Mouse (Mus musculus) T-helper 17 cell (primary cell): ENCODE results near the gene Eftud2.

Source experiments
- in situ Hi-C, 2 experiments: fragments of 300-600 bp; cut with MboI, MseI; formaldehyde crosslinking; loops; 1 replicate in 1 of 2; 2 replicates in 1 of 2; pipeline ENCODE4 v1.15.1; 2025; ENCODE audit warnings: high pct_unique_total_duplicates in 2 of 2

Gene Eftud2

DNA sequence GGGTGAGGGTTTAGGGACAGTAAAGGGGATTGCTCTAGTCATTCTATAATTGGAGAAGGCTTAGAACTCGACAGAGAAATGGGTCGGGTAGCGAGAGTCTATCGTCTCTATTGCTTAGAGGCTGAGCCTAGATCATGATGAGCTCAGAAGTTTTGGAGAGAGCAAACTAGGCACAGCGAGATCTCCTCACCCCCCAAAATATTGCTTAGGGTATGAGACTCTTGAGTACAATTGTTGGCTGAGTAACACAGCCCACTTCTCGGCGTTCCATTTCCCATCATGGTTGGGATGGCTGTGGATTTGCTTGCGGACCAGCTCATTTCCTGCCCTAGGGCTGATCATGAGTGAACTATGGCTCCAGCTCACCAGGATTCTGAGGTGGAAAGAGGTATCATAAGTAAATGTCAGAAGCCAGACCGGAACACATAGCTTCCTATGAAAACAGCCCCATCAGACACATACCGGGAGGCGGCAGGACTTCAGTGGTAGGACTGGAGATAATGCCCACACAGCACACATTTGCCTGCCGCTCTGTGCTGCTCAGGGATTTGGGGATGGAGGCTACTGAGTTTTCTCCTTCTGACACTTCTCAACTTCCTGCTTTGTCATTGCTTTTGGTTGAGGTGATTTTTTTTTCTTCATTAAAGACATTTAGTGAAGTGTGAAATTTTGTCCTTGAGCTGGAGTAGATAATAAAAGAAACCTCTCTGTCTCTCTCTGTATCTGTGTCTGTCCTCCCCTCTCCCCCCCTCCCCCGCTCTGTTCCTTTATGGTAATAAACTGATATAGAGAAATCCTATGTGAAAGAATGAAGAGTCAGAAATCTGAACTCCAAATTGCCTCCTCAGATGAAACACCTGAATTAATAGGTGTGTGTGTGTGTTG is 771 bp upstream of the Eftud2 start:
- in situ Hi-C loops = loop anchor here in 1 of 2 experiments (10.0 kb wide), 1 partner anchor 1227 kb away; no protein-coding TSS in a partner anchor

DNA sequence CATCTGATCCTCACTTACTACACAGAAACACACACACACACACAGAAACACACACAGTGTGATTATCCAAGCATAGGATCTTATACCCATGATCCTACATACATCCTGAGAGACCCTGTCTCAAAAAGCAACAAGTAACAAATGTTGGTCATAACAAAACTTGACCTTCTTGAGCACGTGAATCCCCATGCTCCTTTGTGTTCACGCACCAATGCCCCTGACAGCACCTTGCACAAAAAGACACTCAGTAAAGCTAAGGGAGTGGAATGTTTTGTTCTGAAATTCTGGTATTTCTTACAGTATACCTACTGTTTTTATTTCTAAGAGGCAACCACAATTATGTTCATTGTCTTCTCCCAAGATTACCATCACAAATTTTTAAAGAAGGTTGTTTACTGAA is 1.2 kb downstream of the Eftud2 start:
- in situ Hi-C loops = no loop called here

DNA sequence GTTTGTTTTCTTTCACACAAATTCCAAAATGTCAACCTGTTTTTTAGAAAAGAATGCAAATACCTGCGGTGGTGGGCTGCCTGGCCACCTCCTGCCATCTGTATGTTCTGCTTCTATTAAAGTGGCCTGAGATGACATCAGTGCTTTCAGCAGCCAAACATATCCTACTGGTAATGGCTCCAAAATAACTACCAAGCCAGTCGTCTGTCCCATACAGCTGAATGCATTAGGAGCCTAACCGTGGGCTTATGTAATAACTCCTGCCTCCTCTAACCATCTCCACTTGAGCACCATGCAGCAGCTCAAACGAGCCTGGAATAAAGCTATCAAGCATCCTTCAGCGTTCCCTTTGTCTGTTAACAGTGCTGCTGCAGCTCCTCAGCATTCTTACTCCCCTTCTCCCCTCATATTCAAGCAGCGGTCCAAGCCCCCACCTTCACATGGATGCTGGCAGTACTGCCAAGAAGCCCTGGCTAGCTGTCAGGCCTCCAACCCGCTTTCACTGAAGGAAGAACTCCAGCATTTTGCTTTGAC is 5.9 kb downstream of the Eftud2 start:
- in situ Hi-C loops = no loop called here

DNA sequence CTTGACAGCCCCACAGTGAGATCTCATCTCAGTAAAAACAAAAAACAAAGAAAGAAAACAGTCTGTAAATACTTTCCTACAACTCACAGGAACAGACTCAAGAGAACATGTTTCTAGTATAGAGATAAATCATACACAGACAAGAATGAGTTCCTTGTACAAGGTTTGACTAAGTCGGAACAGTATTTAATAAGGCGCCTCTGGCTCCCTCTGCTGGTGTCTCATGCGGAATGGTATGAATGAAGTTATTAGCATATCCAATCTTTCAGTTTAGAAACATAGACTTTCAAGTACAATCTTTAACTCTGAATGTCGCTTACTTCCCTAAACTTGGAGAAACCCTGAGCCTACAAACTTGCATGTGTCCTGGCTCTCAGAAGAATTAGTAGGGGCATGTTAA is 16.5 kb downstream of the Eftud2 start:
- in situ Hi-C loops = no loop called here

DNA sequence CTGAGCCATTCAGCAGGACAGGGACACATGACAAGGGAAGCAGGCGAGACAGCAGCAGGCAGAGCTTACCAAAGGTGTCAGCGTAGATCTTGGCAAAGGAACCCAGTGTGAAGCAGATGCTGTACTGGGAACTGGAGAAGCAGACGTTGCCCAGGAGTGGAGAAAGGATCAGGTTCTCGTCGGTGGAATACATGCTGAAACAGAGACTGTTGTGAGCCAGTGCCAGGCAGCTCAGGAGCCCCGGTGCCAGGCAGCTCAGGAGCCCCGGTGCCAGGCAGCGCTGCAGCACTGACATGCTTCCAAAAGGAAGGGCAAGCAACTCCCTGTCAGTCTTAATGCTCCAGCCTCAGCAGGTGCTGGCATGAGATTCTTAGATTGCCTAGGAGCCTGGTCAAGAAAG is 20.9 kb downstream of the Eftud2 start:
- in situ Hi-C loops = no loop called here

DNA sequence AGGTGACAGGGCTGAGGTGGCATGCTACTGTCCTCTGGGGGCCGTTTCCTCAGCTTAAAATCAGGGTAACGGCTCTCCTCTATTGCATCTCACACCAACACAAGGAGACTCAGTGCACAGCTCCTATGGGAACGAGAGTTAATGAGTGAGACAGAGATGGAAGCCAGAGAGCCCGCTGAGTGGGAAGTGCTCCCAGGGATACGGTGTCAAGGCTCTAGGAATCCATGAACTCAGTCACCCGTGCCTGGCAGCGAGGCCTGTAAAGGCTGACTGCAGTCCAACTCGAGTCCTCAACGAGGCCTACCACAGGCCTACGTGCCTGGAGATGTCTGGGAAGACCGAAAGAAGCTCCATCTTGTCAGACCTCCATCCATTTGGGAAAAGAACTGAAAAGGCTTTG is 21.8 kb downstream of the Eftud2 start:
- in situ Hi-C loops = no loop called here

DNA sequence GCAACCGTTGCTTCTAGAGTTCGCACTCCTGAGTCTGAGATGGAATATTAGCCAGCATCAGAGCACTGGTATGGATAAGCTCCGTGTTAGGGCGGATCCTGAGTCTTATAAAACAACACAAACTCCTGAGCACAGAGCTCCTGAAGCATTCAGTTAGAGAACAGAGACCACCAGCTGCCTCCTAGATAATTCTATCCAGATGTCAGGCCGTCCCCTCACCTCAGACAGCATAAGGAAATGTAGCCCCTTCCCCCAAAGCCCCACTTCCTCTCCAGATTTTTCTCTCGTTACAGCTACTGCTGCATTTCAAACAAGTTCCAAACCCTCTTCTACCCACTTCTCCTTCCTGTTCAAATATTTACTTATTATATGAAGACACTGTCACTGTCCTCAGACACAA is 24.8 kb downstream of the Eftud2 start:
- in situ Hi-C loops = no loop called here

DNA sequence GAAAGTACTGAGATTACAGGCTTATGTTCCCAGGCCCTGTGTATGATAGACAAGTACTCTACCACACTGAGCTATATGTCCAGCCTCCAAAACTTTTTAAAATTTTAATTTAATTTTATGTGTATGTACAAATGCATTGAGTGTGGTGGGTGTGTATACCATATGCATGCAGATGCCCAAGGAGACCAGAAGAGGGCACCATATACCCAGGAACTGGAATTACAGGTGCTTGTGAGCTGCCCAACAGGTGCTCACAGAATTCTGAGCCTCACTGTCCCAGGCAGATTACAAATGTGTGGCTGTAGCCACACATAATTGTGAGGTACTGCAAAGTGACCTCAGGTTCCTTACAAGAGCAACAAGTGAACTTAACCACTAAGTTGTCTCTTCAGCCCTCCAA is 27.0 kb downstream of the Eftud2 start:
- in situ Hi-C loops = loop anchor here in 1 of 2 experiments (5.0 kb wide), 1 partner anchor 76 kb away; no protein-coding TSS in a partner anchor

DNA sequence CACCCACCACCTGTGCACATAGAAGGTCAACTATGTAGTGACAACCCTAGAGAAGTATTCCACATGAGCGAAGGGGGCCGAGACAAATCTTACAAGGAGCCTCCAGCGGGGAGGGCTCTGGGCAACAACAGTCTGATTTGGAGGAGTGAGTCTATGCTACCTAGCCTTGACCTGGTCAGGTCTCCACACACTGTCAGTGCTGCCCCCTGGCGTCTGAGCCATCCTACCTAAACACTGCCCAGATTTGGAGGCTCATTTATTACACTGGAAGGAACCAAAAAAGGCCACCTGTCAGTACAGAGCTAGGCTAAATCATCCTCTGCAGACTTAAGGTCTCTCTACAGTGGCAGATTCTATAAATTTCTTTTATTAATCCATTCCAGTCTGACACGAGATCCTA is 28.9 kb downstream of the Eftud2 start:
- in situ Hi-C loops = loop anchor here in 1 of 2 experiments (5.0 kb wide), 1 partner anchor 75 kb away; no protein-coding TSS in a partner anchor

DNA sequence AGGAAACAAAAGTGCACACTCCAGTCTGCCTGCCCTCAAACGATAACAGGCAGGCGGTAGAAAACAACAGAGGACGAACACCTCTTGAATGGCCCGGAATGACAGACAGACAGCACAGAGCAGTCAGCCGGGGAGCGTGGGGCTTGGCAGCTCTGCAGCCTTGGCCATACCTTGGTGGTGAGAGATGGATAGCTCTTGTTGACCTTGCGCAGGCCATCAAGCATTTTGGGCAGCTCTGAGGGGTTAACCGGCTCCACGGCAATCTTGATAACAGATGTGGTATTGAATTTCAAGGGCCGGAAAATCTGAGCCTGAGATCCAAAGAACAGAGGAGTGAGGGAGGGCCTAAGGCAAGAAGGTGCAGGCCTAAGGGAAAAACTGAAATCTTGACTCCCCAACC is 34.9 kb downstream of the Eftud2 start:
- in situ Hi-C loops = no loop called here

DNA sequence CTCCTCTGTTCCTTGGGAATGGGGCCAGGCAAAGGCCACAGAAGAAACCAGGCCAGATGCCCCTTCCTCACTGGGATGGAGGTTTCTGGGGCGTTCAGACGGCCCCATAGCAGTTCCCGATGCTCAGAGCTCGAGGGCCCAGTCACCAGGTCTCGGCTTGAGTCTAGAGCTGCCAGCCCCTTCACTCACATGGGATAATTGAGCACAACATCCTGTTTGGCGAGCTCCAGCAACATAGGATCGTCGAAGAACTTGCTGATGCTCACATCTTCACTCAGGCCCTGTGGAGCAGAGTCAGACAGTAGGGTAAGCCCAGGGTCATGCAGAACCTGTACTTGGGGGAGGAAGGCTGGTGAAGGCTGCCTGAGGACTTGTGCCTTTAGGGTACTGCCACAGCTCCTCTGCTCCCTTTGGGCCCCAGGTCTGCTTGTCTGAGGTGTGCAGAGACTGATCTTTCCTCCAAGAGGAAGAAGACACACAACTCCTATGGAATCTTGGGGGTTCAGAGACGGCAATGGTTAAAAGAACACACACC is 42.1 kb downstream of the Eftud2 start:
- in situ Hi-C loops = loop anchor here in 1 of 2 experiments (5.0 kb wide), 1 partner anchor 56 kb away; no protein-coding TSS in a partner anchor

DNA sequence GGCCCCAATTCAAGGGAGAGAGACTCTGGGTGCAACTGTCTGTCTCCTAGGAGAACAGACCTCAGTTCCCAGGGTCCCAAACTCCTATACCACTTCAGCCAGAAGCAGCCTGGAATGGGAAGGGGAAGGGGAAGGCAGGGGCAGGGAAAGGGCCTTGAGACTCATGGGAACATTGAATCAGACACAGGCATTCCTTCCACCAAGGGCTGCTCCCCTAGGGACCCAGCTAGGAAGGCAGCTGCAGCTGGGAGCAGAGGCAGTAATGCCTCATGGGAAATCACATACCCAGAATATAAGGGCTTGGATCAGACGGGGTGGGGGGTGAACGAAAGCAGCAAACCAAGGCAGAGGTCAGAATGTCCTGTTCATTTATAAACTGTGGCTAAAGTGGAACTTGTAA is 42.7 kb downstream of the Eftud2 start:
- in situ Hi-C loops = loop anchor here in 1 of 2 experiments (5.0 kb wide), 1 partner anchor 56 kb away; no protein-coding TSS in a partner anchor

DNA sequence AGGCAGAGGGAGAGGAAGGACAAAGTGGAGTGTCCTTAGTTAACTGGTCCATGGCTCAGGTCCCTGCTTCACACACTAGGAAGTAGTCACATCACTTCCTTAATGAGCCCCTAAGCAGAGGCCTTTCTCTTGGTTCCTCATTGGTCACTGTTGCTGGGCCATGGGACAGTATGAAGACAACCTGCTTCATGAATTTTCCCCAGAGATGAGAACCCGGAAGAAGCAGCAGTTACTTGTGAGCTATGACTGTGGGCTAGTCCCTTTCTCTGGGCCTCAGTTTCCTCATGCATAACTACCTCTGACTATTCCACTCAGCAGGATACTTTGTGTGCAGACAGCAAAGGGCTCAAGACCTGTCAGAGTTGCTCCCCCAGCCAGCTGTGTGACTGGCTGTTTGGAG is 43.4 kb downstream of the Eftud2 start:
- in situ Hi-C loops = loop anchor here in 1 of 2 experiments (5.0 kb wide), 1 partner anchor 55 kb away; no protein-coding TSS in a partner anchor

DNA sequence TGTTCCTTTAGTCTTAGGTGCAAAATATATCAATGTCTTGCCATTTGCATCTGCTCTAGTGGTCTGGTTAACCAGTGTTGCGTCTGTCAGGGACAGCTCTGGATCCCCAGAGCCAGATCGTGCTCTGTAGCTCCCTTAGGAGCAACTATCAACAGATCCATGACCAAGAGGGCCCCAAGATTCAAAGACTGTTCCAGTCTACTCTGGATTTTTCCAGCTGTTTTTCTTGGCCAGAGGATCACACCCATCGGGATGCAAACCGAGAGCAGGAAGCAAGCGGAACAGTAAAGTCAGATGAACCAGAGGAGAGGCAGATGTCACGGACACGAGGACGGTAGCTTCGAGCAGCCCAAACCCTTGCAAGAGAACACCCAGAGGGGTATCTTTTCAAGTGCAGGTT is 44.6 kb downstream of the Eftud2 start:
- in situ Hi-C loops = loop anchor here in 1 of 2 experiments (5.0 kb wide), 1 partner anchor 54 kb away; no protein-coding TSS in a partner anchor

DNA sequence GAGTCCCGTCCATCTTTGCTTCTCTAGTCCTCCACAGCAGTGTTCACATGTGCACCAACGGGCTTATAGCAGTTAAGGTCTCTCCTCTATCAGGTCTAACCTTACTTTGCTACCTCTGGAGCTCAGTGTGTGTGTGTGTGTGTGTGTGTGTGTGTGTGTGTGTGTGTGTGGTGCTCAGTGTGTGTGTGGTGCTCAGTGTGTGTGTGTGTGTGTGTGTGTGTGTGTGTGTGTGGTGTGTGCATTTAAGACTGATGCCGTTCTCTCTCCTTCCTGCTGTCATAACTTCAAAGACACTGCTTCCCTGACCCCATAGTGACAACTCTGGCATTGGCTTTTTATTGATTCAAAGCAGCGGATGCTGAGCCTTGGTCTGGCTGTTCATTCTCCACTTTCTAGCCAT is 45.2 kb downstream of the Eftud2 start, which contains the start of gene Higd1b:
Gene Higd1b (plus strand): TSS at position 301 of the 400 bp plus-strand sequence.
- in situ Hi-C loops = loop anchor here in 1 of 2 experiments (5.0 kb wide), 1 partner anchor 53 kb away; no protein-coding TSS in a partner anchor

DNA sequence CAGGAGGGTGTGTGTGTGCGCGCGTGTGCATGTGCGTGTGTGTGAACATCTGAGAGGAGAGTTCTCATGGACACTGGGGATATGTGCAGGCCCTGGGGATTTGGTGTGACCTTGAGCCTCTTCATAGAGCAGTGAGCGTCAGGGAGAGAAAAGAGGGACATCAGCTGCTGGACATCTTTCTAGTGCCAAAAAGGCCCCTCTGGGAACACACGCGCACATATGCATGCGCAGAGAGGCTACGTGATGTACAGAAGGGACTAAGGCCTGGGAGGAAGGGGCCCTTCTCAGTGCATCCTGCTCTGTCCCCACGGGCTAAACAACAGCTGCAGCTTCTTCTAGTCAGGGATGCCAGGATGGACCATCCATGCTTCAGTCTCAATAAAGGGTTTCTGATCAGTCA is 46.6 kb downstream of the Eftud2 start:
- in situ Hi-C loops = no loop called here

DNA sequence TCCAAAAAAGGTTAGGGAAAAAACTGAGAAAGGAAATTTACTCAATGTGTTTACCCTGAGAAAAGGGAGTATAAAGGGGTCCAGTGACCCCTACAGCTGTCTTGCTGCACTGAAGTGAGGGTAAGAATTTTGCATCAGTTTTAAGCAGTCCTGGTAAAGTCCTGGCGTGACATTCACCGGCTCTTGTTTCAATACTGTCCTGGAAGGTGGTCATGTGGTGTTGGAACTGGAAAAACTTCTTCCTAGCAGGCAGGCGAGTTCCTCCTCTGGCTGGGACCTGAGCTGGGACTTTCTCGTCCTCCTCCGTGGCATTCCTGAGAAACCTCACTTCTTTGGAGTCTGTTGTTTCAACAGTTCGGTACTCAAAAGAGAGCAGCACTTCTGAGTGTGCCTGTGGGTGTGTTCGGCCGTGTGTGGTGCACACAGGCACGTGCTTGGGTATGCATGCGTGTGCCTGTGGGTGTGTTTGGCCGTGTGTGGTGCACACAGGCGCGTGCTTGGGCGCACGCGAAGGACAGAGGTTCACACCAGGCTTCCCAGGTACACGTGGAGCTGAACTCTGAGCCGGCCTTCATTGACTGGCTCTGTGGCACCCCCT is 48.0 kb downstream of the Eftud2 start:
- in situ Hi-C loops = no loop called here

DNA sequence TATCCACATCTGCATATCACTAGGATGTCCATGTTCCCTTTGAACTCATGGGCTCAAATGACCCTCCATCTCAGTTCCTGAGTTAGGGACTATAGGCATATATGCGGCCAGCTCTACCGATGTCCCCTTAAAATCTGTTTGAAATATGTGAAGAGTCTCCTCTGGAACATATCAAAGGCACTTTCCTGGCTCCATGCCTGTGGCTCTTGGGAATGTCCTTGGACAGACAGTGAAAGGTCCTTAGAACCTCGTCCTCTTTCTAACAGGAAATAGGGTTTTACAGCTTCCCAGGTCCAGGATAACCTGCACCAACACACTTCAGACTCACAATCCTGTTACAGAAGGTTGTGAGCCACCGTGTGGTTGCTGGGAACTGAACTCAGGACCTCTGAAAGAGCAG is 50.5 kb downstream of the Eftud2 start:
- in situ Hi-C loops = no loop called here

DNA sequence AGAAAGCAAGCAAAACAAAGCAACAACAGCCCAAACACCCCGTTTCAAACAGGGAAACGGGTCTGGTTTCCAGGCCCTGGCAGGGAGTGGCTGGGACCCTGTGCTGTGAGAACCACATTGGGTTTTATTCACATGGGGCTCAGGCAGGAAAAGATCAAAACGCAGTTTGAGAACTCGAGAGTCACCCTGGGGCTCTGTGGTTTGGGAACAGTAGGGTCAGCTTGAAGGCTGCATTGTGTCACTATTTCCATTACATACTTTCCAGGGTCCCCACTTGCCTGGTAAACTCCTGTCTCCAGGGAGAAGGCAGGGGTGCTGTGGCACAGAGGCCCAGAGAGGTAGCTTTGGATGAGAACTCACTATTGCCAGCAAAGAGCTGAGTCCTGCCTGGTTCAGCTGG is 53.7 kb downstream of the Eftud2 start:
- in situ Hi-C loops = no loop called here

DNA sequence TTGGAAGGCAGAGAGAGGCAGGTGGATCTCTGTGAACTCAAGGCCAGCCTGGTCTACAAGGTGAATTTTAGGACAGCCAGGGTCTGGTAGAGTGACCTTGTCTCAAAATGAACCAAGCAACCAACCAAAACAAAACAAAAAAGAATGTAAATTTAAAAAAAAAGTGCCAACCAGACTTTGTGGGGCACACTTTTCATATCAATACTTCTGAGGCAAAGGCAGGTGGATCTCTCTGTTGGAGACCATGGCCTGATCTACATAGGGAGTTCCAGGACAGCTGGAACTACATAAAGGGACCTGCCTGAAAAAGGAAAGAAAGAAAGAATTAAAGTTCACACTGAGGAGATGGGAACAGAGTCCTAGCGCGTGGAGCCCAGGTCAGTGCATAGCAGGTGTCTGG is 54.3 kb downstream of the Eftud2 start:
- in situ Hi-C loops = no loop called here

DNA sequence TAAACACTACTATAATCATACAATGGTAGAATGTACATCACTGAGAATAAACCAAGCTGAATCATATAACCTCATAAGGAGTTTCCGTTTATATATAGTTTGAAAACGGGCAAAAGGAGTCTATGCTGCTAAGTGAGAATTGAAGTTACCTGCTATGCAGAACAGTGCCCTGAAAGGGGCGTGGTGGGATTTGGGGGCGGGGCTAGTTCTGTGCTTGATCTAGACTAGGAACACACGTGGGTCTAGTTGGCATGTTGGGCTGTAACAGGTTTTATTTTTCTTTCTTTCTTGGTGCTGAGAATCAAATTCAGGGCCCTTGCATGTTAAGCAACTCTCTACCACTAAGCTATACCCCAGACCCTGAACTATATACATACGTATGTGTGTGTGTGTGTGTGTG is 59.6 kb downstream of the Eftud2 start:
- in situ Hi-C loops = no loop called here

DNA sequence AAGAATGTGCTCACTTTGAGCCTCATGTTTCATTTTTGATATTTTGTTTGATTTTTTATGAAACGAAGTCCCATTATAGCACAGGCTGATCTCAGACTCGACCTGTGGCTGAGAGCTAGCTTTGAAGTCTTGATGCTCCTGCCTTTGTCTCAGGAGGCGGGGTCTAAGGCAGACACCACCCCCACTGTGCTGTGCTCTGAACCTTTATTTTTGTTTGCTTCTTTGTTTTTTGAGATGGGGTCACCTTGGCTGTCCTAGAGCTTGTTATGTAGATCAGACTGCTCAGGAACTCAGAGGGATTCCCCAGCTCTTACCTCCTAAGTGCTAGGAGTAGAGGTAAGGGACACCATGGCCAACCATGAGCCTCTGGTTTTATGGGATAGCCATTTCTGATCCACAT is 60.4 kb downstream of the Eftud2 start:
- in situ Hi-C loops = no loop called here
